Mouse (Mus musculus) stomach, embryonic 14.5 days (tissue): ENCODE data around the gene Armc7. TPM values are rescaled to one million over a fixed set of nuclear protein-coding genes. Genes with fewer than 3 reads are reported as not detected.

ENCODE experiments used
- ATAC-seq: fragments of 200-750 bp; cut with Nextera tagmentation; 2 replicates; pipeline ENCODE4 v1.8.0; 2017; ENCODE audit warnings: low read depth, moderate TSS enrichment; ENCODE audit not compliant: insufficient number of reproducible peaks, insufficient read depth, low FRiP score
- H3K27ac ChIP-seq: fragments of 300-500 bp; sonication (generic); 2 replicates; pipeline ENCODE4 v1.5.1; 2014; ENCODE audit warnings: mild to moderate bottlenecking, low read length, moderate library complexity, mixed read lengths
- H3K27me3 ChIP-seq: fragments of 300-500 bp; sonication (generic); 2 replicates; pipeline ENCODE4 v1.6.1; 2014; ENCODE audit warnings: low read length, control low read depth, mixed read lengths; ENCODE audit not compliant: control insufficient read depth, insufficient read depth
- H3K36me3 ChIP-seq: fragments of 300-500 bp; sonication (generic); 2 replicates; pipeline ENCODE4 v1.6.1; 2014; ENCODE audit warnings: mild to moderate bottlenecking, control low read depth, low read length, moderate library complexity, mixed read lengths; ENCODE audit not compliant: control insufficient read depth, insufficient read depth
- H3K4me1 ChIP-seq: fragments of 300-500 bp; sonication (generic); 2 replicates; pipeline ENCODE4 v1.6.1; 2014; ENCODE audit warnings: low read length, control low read depth, mixed read lengths; ENCODE audit not compliant: control insufficient read depth, insufficient read depth
- H3K4me2 ChIP-seq: fragments of 300-500 bp; sonication (generic); replicated peaks from 2 replicates; pipeline ENCODE4 v1.6.1; 2014; ENCODE audit warnings: low read depth, low read length, control low read depth
- H3K4me3 ChIP-seq: fragments of 300-500 bp; sonication (generic); 2 replicates; pipeline ENCODE4 v1.5.1; 2014; ENCODE audit warnings: low read depth, low read length, control low read depth
- H3K9ac ChIP-seq: fragments of 300-500 bp; sonication (generic); replicated peaks from 2 replicates; pipeline ENCODE4 v1.6.1; 2014; ENCODE audit warnings: low read depth, mild to moderate bottlenecking, control low read depth, low read length, moderate library complexity, mixed read lengths
- H3K9me3 ChIP-seq: fragments of 300-500 bp; sonication (generic); 2 replicates; pipeline ENCODE4 v1.6.1; 2016; ENCODE audit warnings: low read depth, low read length, control low read depth; ENCODE audit not compliant: control insufficient read depth
- WGBS: fragments of 180-500 bp; shearing (Covaris S2); extraction: QIAGEN DNeasy Blood & Tissue Kit; methylation state at CpG from one replicate; pipeline ENCODE4 v1.1.7; 2014; 5-methylcytosine and 5-hydroxymethylcytosine counted together
- microRNA-seq: library from miRNA; unstranded; fragments of <30 nt; microRNA quantifications from one replicate; pipeline ENCODE4, GENCODE M21; 2016
- polyA plus RNA-seq: library from polyadenylated mRNA; unstranded; fragments of >200 nt; fragmentation: Nextera tagmentation; extraction: Ambion mirVana; gene quantifications from 2 replicates; pipeline ENCODE4 v1.2.1, GENCODE M21; 2014

Armc7 gene
- polyA plus RNA-seq, 1 experiment from 2014 or later: 8.0 TPM

DNA sequence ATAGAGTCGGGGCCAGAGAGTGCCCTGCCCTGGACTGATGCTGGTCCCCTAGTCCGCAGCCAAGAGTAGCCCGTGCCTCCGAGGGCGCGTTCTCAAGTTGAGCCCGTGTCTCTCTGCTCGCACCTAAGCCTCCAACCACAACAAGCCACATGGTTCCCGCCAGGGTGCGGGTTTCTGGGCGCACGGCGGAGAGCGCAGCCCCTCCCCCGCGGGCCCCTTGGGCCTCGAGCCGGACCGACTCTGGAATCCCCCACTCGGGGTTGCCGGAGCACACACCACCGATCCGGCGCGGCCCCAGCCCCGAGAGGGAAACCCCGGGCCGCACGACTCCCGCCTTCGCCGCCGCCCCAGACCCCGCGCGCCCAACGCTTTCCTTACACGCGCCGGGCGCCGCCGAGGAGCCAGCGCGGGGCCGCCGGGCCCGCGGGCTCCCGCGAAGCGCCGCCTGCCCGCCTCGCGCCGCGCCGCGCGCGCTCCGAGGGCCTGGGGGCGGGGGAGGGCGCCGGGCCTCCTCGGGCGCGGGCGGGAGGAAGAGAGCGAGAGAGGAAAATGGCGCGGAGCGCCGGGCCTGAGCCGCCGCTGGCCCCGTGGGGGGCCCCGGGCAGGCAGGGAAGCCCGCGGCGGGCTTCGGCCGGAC is 60.1 kb downstream of the Armc7 start:
- peaks cover 10% of the 10 kb centered on the region; the same call in 1 of the 2 replicates for H3K4me1 ChIP-seq
- H3K27ac ChIP-seq: peak overlapping the region; percentile 99
- H3K4me2 ChIP-seq: peak overlapping the region; percentile 67
- peak overlapping the region; percentile 95 for H3K4me3 ChIP-seq
- ATAC-seq: peak; percentile 70
- no peaks in the 10 kb centered on the region for H3K27me3 ChIP-seq
- no peaks in the 10 kb centered on the region for H3K9me3 ChIP-seq
- peaks cover 24% of the 10 kb centered on the region for H3K36me3 ChIP-seq
- under 1% methylated on average over 66 of the region's 84 CpGs for WGBS
- peak overlapping the region; percentile 93 for H3K9ac ChIP-seq

DNA sequence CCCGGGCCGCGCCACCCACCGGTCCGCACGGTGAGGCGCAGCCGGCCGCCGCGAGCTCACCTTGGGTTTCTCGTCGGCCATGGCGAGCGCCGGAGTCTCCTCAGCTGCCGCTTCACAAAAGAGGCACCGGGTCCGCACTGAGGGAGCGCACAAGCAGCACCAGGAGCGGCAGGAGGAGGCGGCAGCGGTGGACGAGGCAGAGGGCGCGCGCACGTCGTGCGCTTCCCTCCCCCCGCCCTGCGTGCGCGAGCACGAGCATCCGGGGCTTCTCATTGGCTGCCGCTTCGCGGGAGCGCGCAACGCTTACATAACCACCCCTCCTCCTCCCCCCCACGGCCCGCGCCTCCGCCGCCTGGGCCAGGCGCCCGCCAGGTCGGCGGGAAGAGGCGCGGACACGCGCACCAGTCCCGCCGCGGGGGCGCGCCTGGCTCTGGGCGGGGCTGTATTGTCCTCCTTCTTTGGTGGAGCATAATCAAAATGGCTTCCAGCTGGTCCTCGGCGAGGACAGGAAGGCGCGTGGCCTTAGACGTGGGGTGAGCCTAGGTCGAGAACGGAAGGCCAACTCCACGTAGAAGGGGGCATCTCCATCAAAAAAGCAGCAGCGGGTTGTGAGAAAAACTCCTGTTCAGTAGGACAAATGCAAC is 60.7 kb downstream of the Armc7 start, which contains the start of gene Sumo2:
Sumo2 (minus strand) TSS at position 239 of the 644 bp plus-strand sequence.
- ATAC-seq: peak; percentile 92
- peak within 1 kb of the TSS; percentile 99 for H3K27ac ChIP-seq
- no peaks in the 10 kb centered on the region for H3K9me3 ChIP-seq

GRCm38 (mm10) chr11:115536856-115537568 is 61.5 kb downstream of the Armc7 start:
- WGBS: 77% methylated on average over 10 of the region's 10 CpGs
- Histone ChIP-seq H3K4me3 (peak overlapping the region; percentile 95; the same call in 1 of the 2 replicates), H3K4me2 (peak overlapping the region; percentile 34; the same call in 1 of the 2 replicates), H3K9me3 (no peaks in the 10 kb centered on the region), H3K27ac (peak overlapping the region; percentile 99), H3K27me3 (no peaks in the 10 kb centered on the region), H3K36me3 (peaks cover 16% of the 10 kb centered on the region), H3K4me1 (peaks cover 10% of the 10 kb centered on the region; the same call in 1 of the 2 replicates), H3K9ac (no peak overlapping the region)
- no peak for ATAC-seq

More for the DNA sequence above, 60.7 kb downstream of the Armc7 start, which contains the start of gene Sumo2:
- Histone ChIP-seq H3K9ac (peak within 1 kb of the TSS; percentile 93), H3K27me3 (no peaks in the 10 kb centered on the region), H3K4me3 (peak within 1 kb of the TSS; percentile 95), H3K4me1 (peaks cover 10% of the 10 kb centered on the region; the same call in 1 of the 2 replicates), H3K36me3 (peaks cover 24% of the 10 kb centered on the region), H3K4me2 (peak within 1 kb of the TSS; percentile 67)
- 1% methylated on average over 47 of the region's 70 CpGs for WGBS

DNA sequence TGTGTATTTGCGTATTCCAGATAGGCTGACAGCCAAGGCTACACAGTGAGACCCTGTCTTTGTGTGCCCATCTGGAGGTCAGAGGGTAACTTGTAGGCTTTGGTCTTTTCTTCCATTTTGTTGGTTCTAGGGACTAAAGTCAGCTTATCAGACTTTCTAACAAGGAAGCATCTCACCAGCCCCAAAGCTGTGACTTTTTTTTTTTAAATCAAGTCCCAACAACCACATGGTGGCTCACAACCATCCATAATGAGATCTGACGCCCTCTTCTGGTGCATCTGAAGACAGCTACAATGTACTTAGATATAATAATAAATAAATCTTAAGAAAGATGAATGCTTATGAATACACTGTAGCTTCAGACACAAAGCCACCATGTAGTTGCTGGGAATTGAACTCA is 62.6 kb downstream of the Armc7 start:
- H3K9me3 ChIP-seq: no peaks in the 10 kb centered on the region
- H3K4me3 ChIP-seq: no peak overlapping the region
- ATAC-seq: no peak
- WGBS: 56% methylated on average over 2 of the region's 2 CpGs
- no peak overlapping the region for H3K9ac ChIP-seq
- peaks cover 7% of the 10 kb centered on the region for H3K36me3 ChIP-seq
- H3K27ac ChIP-seq: no peak overlapping the region
- H3K27me3 ChIP-seq: no peaks in the 10 kb centered on the region
- H3K4me2 ChIP-seq: no peak overlapping the region
- peaks cover 10% of the 10 kb centered on the region; the same call in 1 of the 2 replicates for H3K4me1 ChIP-seq

Small RNA genes within 50 kb of the gene (microRNA-seq; reads per million reads assigned to microRNA genes)
- not detected for gene Mir3968

Other genes starting within 250 kb of the Armc7 start
- not detected in 2 replicates for gene Grin2c, start 208.4 kb upstream of the Armc7 start, polyA plus RNA-seq
- gene Fdxr, start 198.6 kb upstream of the Armc7 start, polyA plus RNA-seq: 11.5 and 13.3 TPM in 2 replicates
- gene Fads6, start 178.0 kb upstream of the Armc7 start, polyA plus RNA-seq: 1.3 and 1.5 TPM in 2 replicates
- not detected in 2 replicates for gene Otop2, start 168.5 kb upstream of the Armc7 start, polyA plus RNA-seq
- 0.10 TPM in 1 of 2 replicates, not detected in the other for gene Ush1g, start 153.6 kb upstream of the Armc7 start, polyA plus RNA-seq
- 1.0 and 1.2 TPM in 2 replicates for gene Otop3, start 140.9 kb upstream of the Armc7 start, polyA plus RNA-seq
- 21.0 and 24.4 TPM in 2 replicates for gene Hid1, start 107.9 kb upstream of the Armc7 start, polyA plus RNA-seq
- gene Cdr2l, start 93.8 kb upstream of the Armc7 start, polyA plus RNA-seq: 12.6 and 13.0 TPM in 2 replicates
- gene Mrpl58, start 71.9 kb upstream of the Armc7 start, polyA plus RNA-seq: 206 and 208 TPM in 2 replicates
- gene Atp5h, start 55.7 kb upstream of the Armc7 start, polyA plus RNA-seq: 832 and 848 TPM in 2 replicates
- 9.5 and 12.3 TPM in 2 replicates for gene Kctd2, start 55.5 kb upstream of the Armc7 start, polyA plus RNA-seq
- not detected in 2 replicates for gene Trim80, start 35.1 kb upstream of the Armc7 start, polyA plus RNA-seq
- gene Slc16a5, start 13.2 kb upstream of the Armc7 start, polyA plus RNA-seq: 0.32 and 1.0 TPM in 2 replicates
- gene Nt5c, start 16.2 kb downstream of the Armc7 start, polyA plus RNA-seq: 111 and 121 TPM in 2 replicates
- gene Jpt1, start 38.7 kb downstream of the Armc7 start, polyA plus RNA-seq: 529 and 563 TPM in 2 replicates
- gene Sumo2, start 60.6 kb downstream of the Armc7 start, polyA plus RNA-seq: 984 and 994 TPM in 2 replicates
- gene Nup85, start 88.8 kb downstream of the Armc7 start, polyA plus RNA-seq: 162 and 164 TPM in 2 replicates
- 88.8 and 96.0 TPM in 2 replicates for gene Mrps7, start 128.3 kb downstream of the Armc7 start, polyA plus RNA-seq
- 18.6 and 21.2 TPM in 2 replicates for gene Gga3, start 128.4 kb downstream of the Armc7 start, polyA plus RNA-seq
- 33.4 and 35.1 TPM in 2 replicates for gene Mif4gd, start 137.3 kb downstream of the Armc7 start, polyA plus RNA-seq
- gene Slc25a19, start 152.6 kb downstream of the Armc7 start, polyA plus RNA-seq: 21.5 and 24.3 TPM in 2 replicates
- gene Grb2, start 232.9 kb downstream of the Armc7 start, polyA plus RNA-seq: 39.6 and 55.0 TPM in 2 replicates